In the genomic region with DNA sequence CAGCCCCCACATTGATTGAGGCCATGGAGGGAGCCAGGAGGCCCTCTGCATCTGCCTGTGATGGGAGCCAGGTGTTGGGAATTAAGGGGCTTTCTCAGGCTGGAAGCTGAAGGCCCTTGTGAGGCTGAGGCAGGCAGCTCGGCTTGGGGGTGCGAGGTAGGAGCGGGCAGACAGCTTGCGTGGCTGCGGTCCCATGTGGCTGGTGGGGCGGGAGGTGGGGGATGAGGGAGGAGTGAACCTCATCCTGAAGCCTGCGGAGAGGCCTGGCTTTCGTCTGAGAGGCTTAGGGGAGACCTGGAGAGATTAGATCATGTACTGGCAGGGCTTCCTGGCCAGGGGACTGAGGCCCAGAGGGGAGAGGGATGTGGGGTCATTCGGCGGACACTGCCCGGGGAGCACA, we compare ENCODE assay signal across 9 mouse cellular contexts. TPM values are rescaled to one million over a fixed set of nuclear protein-coding genes. Genes with fewer than 3 reads are reported as not detected.
DNase-seq lines count a peak whose midpoint lies in the region; ATAC-seq and TF ChIP-seq lines count a peak whose summit lies in the region.
"Had no signal": no experiment of that assay in that cellular context is flagged by ENCODE, and none has a peak within 500 bp of the region (broad histone marks: within the 10 kb centered on the region; RNA-seq: fewer than 3 reads in every experiment).

No protein-coding gene starts in this region.

- no peaks in the 10 kb centered on the region for H3K27me3 ChIP-seq in midbrain, embryonic 11.5 days (ENCODE audit: control insufficient read depth, insufficient read depth, low read length)
- no peaks in the 10 kb centered on the region for H3K27me3 ChIP-seq in midbrain, postnatal 0 days (ENCODE audit: insufficient read depth, low read length)
- no peaks in the 10 kb centered on the region for H3K27me3 ChIP-seq in forebrain, embryonic 15.5 days
- no peaks in the 10 kb centered on the region for H3K27me3 ChIP-seq in limb, embryonic 11.5 days (ENCODE audit: control insufficient read depth, insufficient read depth, low read length)
- H3K27me3 ChIP-seq in stomach, embryonic 16.5 days (ENCODE audit: control insufficient read depth, insufficient read depth, low read length) = no peaks in the 10 kb centered on the region

- no peak for TF ChIP-seq CTCF in midbrain, postnatal 0 days (IDR thresholded peaks at IDR 0.05)

- H3K4me1 ChIP-seq in midbrain, embryonic 11.5 days (ENCODE audit: control insufficient read depth, insufficient read depth, low read length) = peaks cover 27% of the 10 kb centered on the region
- H3K4me1 ChIP-seq in midbrain, postnatal 0 days (ENCODE audit: insufficient read depth, low read length) = peaks cover 13% of the 10 kb centered on the region
- H3K4me1 ChIP-seq in forebrain, embryonic 15.5 days = peaks cover 30% of the 10 kb centered on the region
- peaks cover 65% of the 10 kb centered on the region for H3K4me1 ChIP-seq in limb, embryonic 11.5 days (ENCODE audit: control insufficient read depth, insufficient read depth, low read length)
- H3K4me1 ChIP-seq in stomach, embryonic 16.5 days (ENCODE audit: control insufficient read depth, insufficient read depth, low read length) = peaks cover 80% of the 10 kb centered on the region

- H3K27ac ChIP-seq in midbrain, embryonic 11.5 days (ENCODE audit: low read depth, low read length) = no peak overlapping the region; the same call in 1 of the 2 replicates
- H3K27ac ChIP-seq in midbrain, postnatal 0 days (ENCODE audit: low read depth, low read length) = no peak overlapping the region
- H3K27ac ChIP-seq in forebrain, embryonic 15.5 days (replicated peaks) = peak overlapping the region; percentile 80
- peak overlapping the region; percentile 87 for H3K27ac ChIP-seq in limb, embryonic 11.5 days (replicated peaks; ENCODE audit: low read depth, low read length)
- H3K27ac ChIP-seq in stomach, embryonic 16.5 days (ENCODE audit: low read length) = peak overlapping the region; percentile 97

- no peaks in the 10 kb centered on the region for H3K36me3 ChIP-seq in midbrain, embryonic 11.5 days (ENCODE audit: control insufficient read depth, insufficient read depth, low read length)
- no peaks in the 10 kb centered on the region for H3K36me3 ChIP-seq in midbrain, postnatal 0 days (ENCODE audit: insufficient read depth, low read length)
- no peaks in the 10 kb centered on the region for H3K36me3 ChIP-seq in forebrain, embryonic 15.5 days
- no peaks in the 10 kb centered on the region; the same call in 1 of the 2 replicates for H3K36me3 ChIP-seq in limb, embryonic 11.5 days (ENCODE audit: control insufficient read depth, insufficient read depth, low read length)
- H3K36me3 ChIP-seq in stomach, embryonic 16.5 days (ENCODE audit: control insufficient read depth, insufficient read depth, low read length) = peaks cover 5% of the 10 kb centered on the region; the same call in 1 of the 2 replicates

- H3K9ac ChIP-seq in midbrain, embryonic 11.5 days (ENCODE audit: low read length) = 0 out of 2 replicates have a peak overlapping the region, but pooled peaks have one; percentile 2
- no peak overlapping the region for H3K9ac ChIP-seq in midbrain, postnatal 0 days (replicated peaks; ENCODE audit: low read length, poor library complexity, severe bottlenecking)
- no peak overlapping the region for H3K9ac ChIP-seq in forebrain, embryonic 15.5 days (replicated peaks)
- no peak overlapping the region for H3K9ac ChIP-seq in limb, embryonic 11.5 days (ENCODE audit: low read length)
- peak overlapping the region; percentile 80 for H3K9ac ChIP-seq in stomach, embryonic 16.5 days (ENCODE audit: low read length)

- ATAC-seq in midbrain, embryonic 11.5 days (ENCODE audit: low FRiP score) = no peak
- no peak for ATAC-seq in midbrain, postnatal 0 days (ENCODE audit: low FRiP score)
- ATAC-seq in forebrain, embryonic 15.5 days (replicated peaks) = no peak
- no peak for ATAC-seq in limb, embryonic 11.5 days (ENCODE audit: insufficient number of reproducible peaks, low FRiP score, low TSS enrichment, low read depth)
- peak; percentile 57 for ATAC-seq in stomach, embryonic 16.5 days (ENCODE audit: insufficient read depth, low FRiP score)
- no peak for ATAC-seq in CD4-positive, CD25-positive, alpha-beta regulatory T cell, adult 4 months

- WGBS in midbrain, embryonic 11.5 days = 58% methylated on average over 11 of the region's 11 CpGs
- WGBS in midbrain, postnatal 0 days = 45% methylated on average over 11 of the region's 11 CpGs
- WGBS in forebrain, embryonic 15.5 days = 43% methylated on average over 11 of the region's 11 CpGs
- WGBS in limb, embryonic 11.5 days = 22% methylated on average over 11 of the region's 11 CpGs
- WGBS in stomach, embryonic 16.5 days = 30% methylated on average over 11 of the region's 11 CpGs

- no peaks in the 10 kb centered on the region for H3K9me3 ChIP-seq in midbrain, embryonic 11.5 days (ENCODE audit: control insufficient read depth, low read length)
- no peaks in the 10 kb centered on the region for H3K9me3 ChIP-seq in midbrain, postnatal 0 days (ENCODE audit: low read length)
- no peaks in the 10 kb centered on the region for H3K9me3 ChIP-seq in forebrain, embryonic 15.5 days
- no peaks in the 10 kb centered on the region for H3K9me3 ChIP-seq in limb, embryonic 11.5 days (ENCODE audit: control insufficient read depth, low read length)
- H3K9me3 ChIP-seq in stomach, embryonic 16.5 days (replicated peaks; ENCODE audit: control insufficient read depth, low read length) = no peaks in the 10 kb centered on the region

- peak; percentile 86 for DNase-seq in midbrain, embryonic 11.5 days (ENCODE audit: low spot score, missing footprints)
- DNase-seq in midbrain, postnatal 0 days (ENCODE audit: low spot score) = no peak
- DNase-seq in limb, embryonic 11.5 days (ENCODE audit: low spot score) = peak; percentile 76
- no peak for DNase-seq in kidney, postnatal 10 days

- no peak overlapping the region for H3K4me3 ChIP-seq in midbrain, embryonic 11.5 days (ENCODE audit: low read depth, low read length)
- no peak overlapping the region for H3K4me3 ChIP-seq in midbrain, postnatal 0 days (ENCODE audit: low read depth, low read length)
- no peak overlapping the region for H3K4me3 ChIP-seq in forebrain, embryonic 15.5 days
- no peak overlapping the region for H3K4me3 ChIP-seq in limb, embryonic 11.5 days (ENCODE audit: low read depth, low read length)
- H3K4me3 ChIP-seq in stomach, embryonic 16.5 days (replicated peaks; ENCODE audit: low read length) = no peak overlapping the region
- H3K4me3 ChIP-seq: erythroblast, embryonic 14.5 days had no signal

- no peak overlapping the region for H3K4me2 ChIP-seq in midbrain, embryonic 11.5 days
- H3K4me2 ChIP-seq in midbrain, postnatal 0 days (ENCODE audit: low read depth, low read length, poor library complexity, severe bottlenecking) = no peak overlapping the region
- no peak overlapping the region for H3K4me2 ChIP-seq in forebrain, embryonic 15.5 days (replicated peaks)
- no peak overlapping the region for H3K4me2 ChIP-seq in limb, embryonic 11.5 days (ENCODE audit: low read depth, severe bottlenecking)
- peak overlapping the region; percentile 65; the same call in 1 of the 2 replicates for H3K4me2 ChIP-seq in stomach, embryonic 16.5 days (ENCODE audit: low read depth, low read length)

RNA-seq across cellular contexts. Expression of a gene that starts 15.5 kb away (rescaled TPM):
- 0.77 and 2.0 TPM in 2 replicates for polyA plus RNA-seq in midbrain, embryonic 11.5 days (2014; fragmentation: Nextera tagmentation; extraction: Ambion mirVana)
- total RNA-seq in midbrain, postnatal 0 days (2014; rRNA removed) = 1.3 and 1.5 TPM in 2 replicates
- 2.0 and 3.1 TPM in 2 replicates for polyA plus RNA-seq in midbrain, postnatal 0 days (2015; fragmentation: Nextera tagmentation; extraction: Ambion mirVana)
- polyA plus RNA-seq in forebrain, embryonic 15.5 days (2015; fragmentation: Nextera tagmentation; extraction: Ambion mirVana) = 0.98 TPM in 1 of 2 replicates, not detected in the other
- 8.0 and 10.8 TPM in 2 replicates for polyA plus RNA-seq in limb, embryonic 11.5 days (2014; fragmentation: Nextera tagmentation; extraction: Ambion mirVana)
- polyA plus RNA-seq in stomach, embryonic 16.5 days (2015; fragmentation: Nextera tagmentation; extraction: Ambion mirVana) = 12.0 and 208 TPM in 2 replicates
- polyA plus RNA-seq in CD4-positive, CD25-positive, alpha-beta regulatory T cell, adult 4 months (2017; shearing (Covaris generic)) = 1 to 10 TPM; 2.5 to 5.7 TPM
- polyA plus RNA-seq: erythroblast, embryonic 14.5 days; liver, adult 2 months had no signal

RNA-seq across cellular contexts. Expression of a gene that starts 22.5 kb away (rescaled TPM):
- polyA plus RNA-seq in midbrain, embryonic 11.5 days (2014; fragmentation: Nextera tagmentation; extraction: Ambion mirVana) = 11.1 and 13.1 TPM in 2 replicates
- total RNA-seq in midbrain, postnatal 0 days (2014; rRNA removed) = 5.1 and 11.0 TPM in 2 replicates
- 5.3 and 8.7 TPM in 2 replicates for polyA plus RNA-seq in midbrain, postnatal 0 days (2015; fragmentation: Nextera tagmentation; extraction: Ambion mirVana)
- 3.6 and 4.2 TPM in 2 replicates for polyA plus RNA-seq in forebrain, embryonic 15.5 days (2015; fragmentation: Nextera tagmentation; extraction: Ambion mirVana)
- 22.8 and 23.3 TPM in 2 replicates for polyA plus RNA-seq in limb, embryonic 11.5 days (2014; fragmentation: Nextera tagmentation; extraction: Ambion mirVana)
- polyA plus RNA-seq in stomach, embryonic 16.5 days (2015; fragmentation: Nextera tagmentation; extraction: Ambion mirVana) = 216 and 235 TPM in 2 replicates
- polyA plus RNA-seq in CD4-positive, CD25-positive, alpha-beta regulatory T cell, adult 4 months (2017; shearing (Covaris generic)) = 1,000 to 10,000 TPM; 1,098 to 1,582 TPM

RNA-seq across cellular contexts. Expression of a gene that starts 41.5 kb away (rescaled TPM):
- polyA plus RNA-seq in midbrain, embryonic 11.5 days (2014; fragmentation: Nextera tagmentation; extraction: Ambion mirVana) = 0.47 and 0.96 TPM in 2 replicates
- not detected in 2 replicates for total RNA-seq in midbrain, postnatal 0 days (2014; rRNA removed)
- 0.46 and 0.56 TPM in 2 replicates for polyA plus RNA-seq in midbrain, postnatal 0 days (2015; fragmentation: Nextera tagmentation; extraction: Ambion mirVana)
- 0.73 and 0.93 TPM in 2 replicates for polyA plus RNA-seq in forebrain, embryonic 15.5 days (2015; fragmentation: Nextera tagmentation; extraction: Ambion mirVana)
- 7.0 and 10.3 TPM in 2 replicates for polyA plus RNA-seq in limb, embryonic 11.5 days (2014; fragmentation: Nextera tagmentation; extraction: Ambion mirVana)
- polyA plus RNA-seq in stomach, embryonic 16.5 days (2015; fragmentation: Nextera tagmentation; extraction: Ambion mirVana) = 20.2 and 217 TPM in 2 replicates
- polyA plus RNA-seq in CD4-positive, CD25-positive, alpha-beta regulatory T cell, adult 4 months (2017; shearing (Covaris generic)) = not detected
- polyA plus RNA-seq: erythroblast, embryonic 14.5 days; liver, adult 2 months had no signal

RNA-seq across cellular contexts. Expression of a gene that starts 48.5 kb away (rescaled TPM):
- polyA plus RNA-seq in midbrain, embryonic 11.5 days (2014; fragmentation: Nextera tagmentation; extraction: Ambion mirVana) = not detected in 2 replicates
- total RNA-seq in midbrain, postnatal 0 days (2014; rRNA removed) = not detected in 2 replicates
- not detected in 2 replicates for polyA plus RNA-seq in midbrain, postnatal 0 days (2015; fragmentation: Nextera tagmentation; extraction: Ambion mirVana)
- not detected in 2 replicates for polyA plus RNA-seq in forebrain, embryonic 15.5 days (2015; fragmentation: Nextera tagmentation; extraction: Ambion mirVana)
- 0.62 TPM in 1 of 2 replicates, not detected in the other for polyA plus RNA-seq in limb, embryonic 11.5 days (2014; fragmentation: Nextera tagmentation; extraction: Ambion mirVana)
- 31.1 and 50.1 TPM in 2 replicates for polyA plus RNA-seq in stomach, embryonic 16.5 days (2015; fragmentation: Nextera tagmentation; extraction: Ambion mirVana)
- not detected for polyA plus RNA-seq in CD4-positive, CD25-positive, alpha-beta regulatory T cell, adult 4 months (2017; shearing (Covaris generic))
- total RNA-seq: liver, adult 2 months had no signal
- polyA plus RNA-seq: erythroblast, embryonic 14.5 days; liver, adult 2 months had no signal

RNA-seq across cellular contexts. Expression of a gene that starts 49.4 kb away (rescaled TPM):
- polyA plus RNA-seq in midbrain, embryonic 11.5 days (2014; fragmentation: Nextera tagmentation; extraction: Ambion mirVana) = 13.9 and 16.6 TPM in 2 replicates
- 56.3 and 60.8 TPM in 2 replicates for total RNA-seq in midbrain, postnatal 0 days (2014; rRNA removed)
- polyA plus RNA-seq in midbrain, postnatal 0 days (2015; fragmentation: Nextera tagmentation; extraction: Ambion mirVana) = 24.6 and 30.1 TPM in 2 replicates
- 20.1 and 22.4 TPM in 2 replicates for polyA plus RNA-seq in forebrain, embryonic 15.5 days (2015; fragmentation: Nextera tagmentation; extraction: Ambion mirVana)
- polyA plus RNA-seq in limb, embryonic 11.5 days (2014; fragmentation: Nextera tagmentation; extraction: Ambion mirVana) = 17.8 and 19.7 TPM in 2 replicates
- 16.2 and 30.7 TPM in 2 replicates for polyA plus RNA-seq in stomach, embryonic 16.5 days (2015; fragmentation: Nextera tagmentation; extraction: Ambion mirVana)
- 1 to 10 TPM; 2.6 to 3.0 TPM for polyA plus RNA-seq in CD4-positive, CD25-positive, alpha-beta regulatory T cell, adult 4 months (2017; shearing (Covaris generic))

Comparison
In these comparisons a context has a peak if more than half of its experiments do, and no peak if none do; other contexts are left out.
1. DNase-seq: peak in midbrain, embryonic 11.5 days (single experiment) and limb, embryonic 11.5 days (single experiment); none in midbrain, postnatal 0 days (single experiment) and kidney, postnatal 10 days (single experiment).
2. H3K9ac ChIP-seq: peak in midbrain, embryonic 11.5 days (single experiment) and stomach, embryonic 16.5 days (single experiment); none in midbrain, postnatal 0 days (single experiment), forebrain, embryonic 15.5 days (single experiment) and limb, embryonic 11.5 days (single experiment).
3. H3K27ac ChIP-seq: peak in forebrain, embryonic 15.5 days (single experiment), limb, embryonic 11.5 days (single experiment) and stomach, embryonic 16.5 days (single experiment); none in midbrain, embryonic 11.5 days (single experiment) and midbrain, postnatal 0 days (single experiment).